Mouse (Mus musculus): ENCODE measurements around the gene Tm9sf4. TPM values are rescaled to one million over a fixed set of nuclear protein-coding genes. Genes with fewer than 3 reads are reported as not detected.

The Tm9sf4 gene
- polyA plus RNA-seq, 1 experiment = 52.5 TPM

- no peaks in the 10 kb centered on the region for H3K27me3 ChIP-seq (ENCODE audit: control insufficient read depth, insufficient read depth, low read length)
- no peak overlapping the region for H3K27ac ChIP-seq (ENCODE audit: control insufficient read depth, insufficient read depth, low read depth, low read length)
- TF ChIP-seq POLR2A (IDR thresholded peaks at IDR 0.05; ENCODE audit: control insufficient read depth, low read depth, low read length) = no peak
- TF ChIP-seq CTCF (IDR thresholded peaks at IDR 0.05; ENCODE audit: control insufficient read depth, insufficient read depth, insufficient replicate concordance, low read depth, low read length) = no peak
- H3K36me3 ChIP-seq (ENCODE audit: control insufficient read depth, insufficient read depth, low read length) = no peaks in the 10 kb centered on the region
- no peak overlapping the region for H3K4me3 ChIP-seq (ENCODE audit: control insufficient read depth, low read depth, low read length)
- H3K4me1 ChIP-seq (ENCODE audit: control insufficient read depth, insufficient read depth, low read length) = no peaks in the 10 kb centered on the region
Measured at GRCm38 (mm10) chr2:153145346-153145745, 15.8 kb upstream of the Tm9sf4 start.

GRCm38 (mm10) chr2:153147236-153147635 is 13.9 kb upstream of the Tm9sf4 start:
- H3K4me1 ChIP-seq (ENCODE audit: control insufficient read depth, insufficient read depth, low read length) = no peaks in the 10 kb centered on the region
- no peak overlapping the region for H3K27ac ChIP-seq (ENCODE audit: control insufficient read depth, insufficient read depth, low read depth, low read length)
- TF ChIP-seq CTCF (IDR thresholded peaks at IDR 0.05; ENCODE audit: control insufficient read depth, insufficient read depth, insufficient replicate concordance, low read depth, low read length) (no peak), POLR2A (IDR thresholded peaks at IDR 0.05; ENCODE audit: control insufficient read depth, low read depth, low read length) (no peak)
- no peak overlapping the region for H3K4me3 ChIP-seq (ENCODE audit: control insufficient read depth, low read depth, low read length)
- H3K27me3 ChIP-seq (ENCODE audit: control insufficient read depth, insufficient read depth, low read length) = no peaks in the 10 kb centered on the region
- H3K36me3 ChIP-seq (ENCODE audit: control insufficient read depth, insufficient read depth, low read length) = no peaks in the 10 kb centered on the region

- no peak overlapping the region for H3K4me3 ChIP-seq (ENCODE audit: control insufficient read depth, low read depth, low read length)
- TF ChIP-seq CTCF (IDR thresholded peaks at IDR 0.05; ENCODE audit: control insufficient read depth, insufficient read depth, insufficient replicate concordance, low read depth, low read length) (peak; percentile 73; the same call in 1 of the 2 replicates), POLR2A (IDR thresholded peaks at IDR 0.05; ENCODE audit: control insufficient read depth, low read depth, low read length) (no peak)
- H3K4me1 ChIP-seq (ENCODE audit: control insufficient read depth, insufficient read depth, low read length) = no peaks in the 10 kb centered on the region
- H3K27ac ChIP-seq (ENCODE audit: control insufficient read depth, insufficient read depth, low read depth, low read length) = no peak overlapping the region
- no peaks in the 10 kb centered on the region for H3K27me3 ChIP-seq (ENCODE audit: control insufficient read depth, insufficient read depth, low read length)
- no peaks in the 10 kb centered on the region for H3K36me3 ChIP-seq (ENCODE audit: control insufficient read depth, insufficient read depth, low read length)
Measured at GRCm38 (mm10) chr2:153147715-153148114, 13.4 kb upstream of the Tm9sf4 start.

GRCm38 (mm10) chr2:153149742-153150141 is 11.4 kb upstream of the Tm9sf4 start:
- H3K4me1 ChIP-seq (ENCODE audit: control insufficient read depth, insufficient read depth, low read length) = no peaks in the 10 kb centered on the region
- no peak overlapping the region for H3K27ac ChIP-seq (ENCODE audit: control insufficient read depth, insufficient read depth, low read depth, low read length)
- TF ChIP-seq POLR2A (IDR thresholded peaks at IDR 0.05; ENCODE audit: control insufficient read depth, low read depth, low read length) (no peak), CTCF (IDR thresholded peaks at IDR 0.05; ENCODE audit: control insufficient read depth, insufficient read depth, insufficient replicate concordance, low read depth, low read length) (no peak)
- no peaks in the 10 kb centered on the region for H3K36me3 ChIP-seq (ENCODE audit: control insufficient read depth, insufficient read depth, low read length)
- H3K27me3 ChIP-seq (ENCODE audit: control insufficient read depth, insufficient read depth, low read length) = no peaks in the 10 kb centered on the region
- no peak overlapping the region for H3K4me3 ChIP-seq (ENCODE audit: control insufficient read depth, low read depth, low read length)

- Histone ChIP-seq H3K36me3 (ENCODE audit: control insufficient read depth, insufficient read depth, low read length) (no peaks in the 10 kb centered on the region), H3K4me3 (ENCODE audit: control insufficient read depth, low read depth, low read length) (no peak overlapping the region), H3K27ac (ENCODE audit: control insufficient read depth, insufficient read depth, low read depth, low read length) (no peak overlapping the region), H3K27me3 (ENCODE audit: control insufficient read depth, insufficient read depth, low read length) (no peaks in the 10 kb centered on the region), H3K4me1 (ENCODE audit: control insufficient read depth, insufficient read depth, low read length) (no peaks in the 10 kb centered on the region)
- TF ChIP-seq CTCF (IDR thresholded peaks at IDR 0.05; ENCODE audit: control insufficient read depth, insufficient read depth, insufficient replicate concordance, low read depth, low read length) (no peak), POLR2A (IDR thresholded peaks at IDR 0.05; ENCODE audit: control insufficient read depth, low read depth, low read length) (no peak)
Measured at GRCm38 (mm10) chr2:153151026-153151425, 10.1 kb upstream of the Tm9sf4 start.

GRCm38 (mm10) chr2:153151926-153152665 is 9.0 kb upstream of the Tm9sf4 start:
- Histone ChIP-seq H3K36me3 (ENCODE audit: control insufficient read depth, insufficient read depth, low read length) (no peaks in the 10 kb centered on the region), H3K4me1 (ENCODE audit: control insufficient read depth, insufficient read depth, low read length) (no peaks in the 10 kb centered on the region), H3K27ac (ENCODE audit: control insufficient read depth, insufficient read depth, low read depth, low read length) (no peak overlapping the region), H3K4me3 (ENCODE audit: control insufficient read depth, low read depth, low read length) (no peak overlapping the region), H3K27me3 (ENCODE audit: control insufficient read depth, insufficient read depth, low read length) (no peaks in the 10 kb centered on the region)
- no peak for TF ChIP-seq CTCF (IDR thresholded peaks at IDR 0.05; ENCODE audit: control insufficient read depth, insufficient read depth, insufficient replicate concordance, low read depth, low read length)
- no peak for TF ChIP-seq POLR2A (IDR thresholded peaks at IDR 0.05; ENCODE audit: control insufficient read depth, low read depth, low read length)

- no peak for TF ChIP-seq CTCF (IDR thresholded peaks at IDR 0.05; ENCODE audit: control insufficient read depth, insufficient read depth, insufficient replicate concordance, low read depth, low read length)
- TF ChIP-seq POLR2A (IDR thresholded peaks at IDR 0.05; ENCODE audit: control insufficient read depth, low read depth, low read length) = no peak
- Histone ChIP-seq H3K36me3 (ENCODE audit: control insufficient read depth, insufficient read depth, low read length) (no peaks in the 10 kb centered on the region), H3K27ac (ENCODE audit: control insufficient read depth, insufficient read depth, low read depth, low read length) (no peak overlapping the region), H3K4me3 (ENCODE audit: control insufficient read depth, low read depth, low read length) (no peak overlapping the region), H3K27me3 (ENCODE audit: control insufficient read depth, insufficient read depth, low read length) (no peaks in the 10 kb centered on the region), H3K4me1 (ENCODE audit: control insufficient read depth, insufficient read depth, low read length) (no peaks in the 10 kb centered on the region)
Measured at GRCm38 (mm10) chr2:153153033-153153450, 8.1 kb upstream of the Tm9sf4 start.
